Mouse (Mus musculus): ENCODE data around the gene Nup50.

DNA sequence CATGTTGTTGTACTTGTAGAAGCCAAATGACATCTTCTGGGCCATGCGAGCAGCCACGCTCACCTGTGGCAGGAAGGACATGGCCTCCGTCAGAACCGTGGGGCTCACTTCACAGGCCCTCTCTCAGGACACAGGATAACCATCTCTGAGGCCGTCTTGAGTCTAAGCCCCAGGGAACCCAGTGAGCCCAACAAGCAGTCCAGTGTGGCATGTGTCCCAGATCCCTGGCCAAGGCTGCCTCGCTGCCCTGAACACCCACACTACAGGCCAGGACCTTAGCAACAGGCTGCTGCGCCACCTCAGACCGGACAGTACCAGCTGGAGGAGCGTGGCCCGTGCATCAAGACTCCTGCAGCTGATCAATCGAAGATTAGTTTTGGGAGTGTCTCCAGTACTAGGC lies 30.0 kb downstream of the Nup50 start:
- no peak for TF ChIP-seq POLR2A (IDR thresholded peaks at IDR 0.05; ENCODE audit: control insufficient read depth, extremely low read depth, insufficient read depth, low read length, poor library complexity)
- no peak for TF ChIP-seq CTCF (IDR thresholded peaks at IDR 0.05; ENCODE audit: borderline replicate concordance, control insufficient read depth, extremely low read depth, insufficient read depth, low read length, poor library complexity)
